ENCODE assay signal across 23 mouse cellular contexts in the genomic region with DNA sequence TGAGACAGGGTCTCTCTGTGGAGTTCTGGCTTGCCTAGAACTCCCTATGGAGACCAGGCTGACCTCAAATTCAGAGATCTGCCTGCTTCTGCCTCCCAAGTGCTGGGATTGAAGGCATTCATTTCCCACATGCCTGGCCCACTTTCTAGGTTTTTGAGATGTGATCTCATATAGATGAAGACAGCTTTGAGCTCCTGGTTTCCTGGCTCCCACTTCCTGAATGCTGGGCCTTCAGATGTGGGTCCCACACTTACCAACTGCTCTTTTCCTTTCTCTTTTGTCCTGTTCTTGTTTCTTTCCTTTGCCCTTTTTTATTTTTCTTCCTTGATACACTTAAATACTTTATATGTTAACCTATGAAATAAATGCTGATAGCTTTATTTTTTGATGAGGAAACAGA. TPM values are rescaled to one million over a fixed set of nuclear protein-coding genes. Genes with fewer than 3 reads are reported as not detected.
DNase-seq lines count a peak whose midpoint lies in the region; ATAC-seq and TF ChIP-seq lines count a peak whose summit lies in the region.
"Had no signal": no experiment of that assay in that cellular context is flagged by ENCODE, and none has a peak within 500 bp of the region (broad histone marks: within the 10 kb centered on the region; RNA-seq: fewer than 3 reads in every experiment).

No protein-coding gene starts in this region.

- peaks cover 45% of the 10 kb centered on the region for H3K4me1 ChIP-seq in heart, embryonic 13.5 days
- H3K4me1 ChIP-seq in spleen, adult 2 months (ENCODE audit: control insufficient read depth, insufficient read depth, insufficient read length), result peaks cover 26% of the 10 kb centered on the region
- peaks cover 48 to 55% of the 10 kb centered on the region in 2 experiments for H3K4me1 ChIP-seq in liver, embryonic 14.5 days (replicated peaks; ENCODE audit: control insufficient read depth in 2 of 2, insufficient read depth in 2 of 2, low read length in 1 of 2)
- no peaks in the 10 kb centered on the region for H3K4me1 ChIP-seq in midbrain, embryonic 16.5 days (ENCODE audit: control insufficient read depth, insufficient read depth, low read length)
- H3K4me1 ChIP-seq in midbrain, embryonic 15.5 days, result no peaks in the 10 kb centered on the region
- H3K4me1 ChIP-seq: embryonic facial prominence, embryonic 12.5 days; forebrain, embryonic 13.5 days; hindbrain, embryonic 12.5 days; limb, embryonic 12.5 days; neural tube, embryonic 13.5 days had no signal

- no peak for DNase-seq in heart, postnatal 25 days (ENCODE audit: low spot score)
- no peak for DNase-seq in spleen, adult 2 months (ENCODE audit: low read depth in 1 of 2, low spot score in 2 of 2)
- DNase-seq in spleen, adult 18-20 months, result no peak
- no peak for DNase-seq in liver, embryonic 14.5 days (ENCODE audit: low read depth in 3 of 3, low spot score in 3 of 3)
- DNase-seq: adrenal gland, adult 2 months; cerebellum, adult 18-20 months; cerebellum, postnatal 14 days; gastrocnemius, postnatal 10 days; kidney, adult 18-20 months; kidney, postnatal 4 days; lung, adult 2 months; lung, postnatal 14 days; midbrain, embryonic 14.5 days; retina, postnatal 1 day had no signal

- no peak overlapping the region for H3K27ac ChIP-seq in heart, embryonic 13.5 days (replicated peaks)
- H3K27ac ChIP-seq in spleen, adult 2 months (ENCODE audit: insufficient read depth, low read length), result peak overlapping the region; percentile 51
- H3K27ac ChIP-seq in liver, embryonic 14.5 days, result peak overlapping the region; percentile 61
- no peak overlapping the region for H3K27ac ChIP-seq in midbrain, embryonic 16.5 days (ENCODE audit: low read length)
- no peak overlapping the region for H3K27ac ChIP-seq in midbrain, embryonic 15.5 days
- H3K27ac ChIP-seq: embryonic facial prominence, embryonic 12.5 days; forebrain, embryonic 13.5 days; hindbrain, embryonic 12.5 days; limb, embryonic 12.5 days; neural tube, embryonic 13.5 days had no signal

- 0 out of 2 replicates have a peak, but pooled peaks cover 3% of the 10 kb centered on the region for H3K36me3 ChIP-seq in heart, embryonic 13.5 days
- H3K36me3 ChIP-seq in spleen, adult 2 months (ENCODE audit: control insufficient read depth, insufficient read depth, low read length), result peaks cover 9% of the 10 kb centered on the region; the same call in 1 of the 2 replicates
- H3K36me3 ChIP-seq in liver, embryonic 14.5 days (replicated peaks; ENCODE audit: control insufficient read depth, insufficient read depth, low read depth), result peaks cover 8% of the 10 kb centered on the region
- H3K36me3 ChIP-seq in midbrain, embryonic 16.5 days (ENCODE audit: control insufficient read depth, insufficient read depth, low read length), result no peaks in the 10 kb centered on the region
- H3K36me3 ChIP-seq in midbrain, embryonic 15.5 days (replicated peaks), result no peaks in the 10 kb centered on the region
- H3K36me3 ChIP-seq: embryonic facial prominence, embryonic 12.5 days; hindbrain, embryonic 12.5 days; limb, embryonic 12.5 days; neural tube, embryonic 13.5 days had no signal

- no peak overlapping the region for H3K4me3 ChIP-seq in heart, embryonic 13.5 days
- H3K4me3 ChIP-seq in spleen, adult 2 months (ENCODE audit: extremely low read depth, insufficient read depth, insufficient read length), result peak overlapping the region; percentile 30
- H3K4me3 ChIP-seq in liver, embryonic 14.5 days (ENCODE audit: insufficient read depth in 1 of 2, low read depth in 2 of 2, low read length in 2 of 2), result peak overlapping the region in 1 of 2 experiments; percentile 15; a peak in 1 of 4 replicates
- H3K4me3 ChIP-seq in midbrain, embryonic 16.5 days (ENCODE audit: low read depth, low read length), result no peak overlapping the region
- H3K4me3 ChIP-seq in midbrain, embryonic 15.5 days, result no peak overlapping the region
- H3K4me3 ChIP-seq: embryonic facial prominence, embryonic 12.5 days; forebrain, embryonic 13.5 days; hindbrain, embryonic 12.5 days; limb, embryonic 12.5 days; myocyte; neural tube, embryonic 13.5 days had no signal

- no peak overlapping the region for H3K9ac ChIP-seq in heart, embryonic 13.5 days
- H3K9ac ChIP-seq in liver, embryonic 14.5 days (replicated peaks), result peak overlapping the region; percentile 46; the same call in 1 of the 2 replicates
- H3K9ac ChIP-seq in midbrain, embryonic 16.5 days (ENCODE audit: low read depth, low read length), result no peak overlapping the region
- H3K9ac ChIP-seq in midbrain, embryonic 15.5 days, result no peak overlapping the region
- H3K9ac ChIP-seq: embryonic facial prominence, embryonic 12.5 days; forebrain, embryonic 13.5 days; hindbrain, embryonic 12.5 days; limb, embryonic 12.5 days; neural tube, embryonic 13.5 days had no signal

- ATAC-seq in heart, embryonic 13.5 days (ENCODE audit: extremely low read depth, insufficient number of reproducible peaks, low FRiP score, low TSS enrichment), result no peak
- no peak for ATAC-seq in liver, embryonic 14.5 days (ENCODE audit: insufficient read depth)
- no peak for ATAC-seq in midbrain, embryonic 16.5 days
- ATAC-seq in midbrain, embryonic 15.5 days (replicated peaks), result no peak
- ATAC-seq: forebrain, embryonic 13.5 days had no signal

- no peak for TF ChIP-seq POLR2A in spleen, adult 2 months (IDR thresholded peaks at IDR 0.05; ENCODE audit: low read depth, low read length)

- intact Hi-C loops in heart, postnatal 25 days (cut with DNase I), result no loop called here

- no peak for TF ChIP-seq CTCF in spleen, adult 2 months (IDR thresholded peaks at IDR 0.05; ENCODE audit: extremely low read depth, insufficient read depth, insufficient read length, insufficient replicate concordance)
- TF ChIP-seq CTCF in liver, embryonic 14.5 days (IDR thresholded peaks at IDR 0.05; ENCODE audit: low read depth), result no peak

- peak overlapping the region; percentile 49 for H3K4me2 ChIP-seq in heart, embryonic 13.5 days
- peak overlapping the region; percentile 59 for H3K4me2 ChIP-seq in liver, embryonic 14.5 days (ENCODE audit: low read depth)
- no peak overlapping the region for H3K4me2 ChIP-seq in midbrain, embryonic 16.5 days (ENCODE audit: low read length)
- H3K4me2 ChIP-seq in midbrain, embryonic 15.5 days, result no peak overlapping the region
- H3K4me2 ChIP-seq: embryonic facial prominence, embryonic 12.5 days; forebrain, embryonic 13.5 days; hindbrain, embryonic 12.5 days; limb, embryonic 12.5 days; neural tube, embryonic 13.5 days had no signal

- no peaks in the 10 kb centered on the region for H3K9me3 ChIP-seq in heart, embryonic 13.5 days
- no peaks in the 10 kb centered on the region for H3K9me3 ChIP-seq in liver, embryonic 14.5 days (ENCODE audit: control insufficient read depth, low read length)
- no peaks in the 10 kb centered on the region for H3K9me3 ChIP-seq in midbrain, embryonic 16.5 days (replicated peaks; ENCODE audit: control insufficient read depth, low read length, poor library complexity, severe bottlenecking)
- H3K9me3 ChIP-seq in midbrain, embryonic 15.5 days, result no peaks in the 10 kb centered on the region
- H3K9me3 ChIP-seq: embryonic facial prominence, embryonic 12.5 days; forebrain, embryonic 13.5 days; hindbrain, embryonic 12.5 days; limb, embryonic 12.5 days; neural tube, embryonic 13.5 days had no signal

- H3K27me3 ChIP-seq in heart, embryonic 13.5 days (replicated peaks), result no peaks in the 10 kb centered on the region
- H3K27me3 ChIP-seq in spleen, adult 2 months (ENCODE audit: control insufficient read depth, insufficient read depth, low read length), result no peaks in the 10 kb centered on the region
- H3K27me3 ChIP-seq in liver, embryonic 14.5 days (ENCODE audit: control insufficient read depth, insufficient read depth, low read length), result no peaks in the 10 kb centered on the region
- no peaks in the 10 kb centered on the region for H3K27me3 ChIP-seq in midbrain, embryonic 16.5 days (ENCODE audit: control insufficient read depth, insufficient read depth, low read depth, low read length)
- H3K27me3 ChIP-seq in midbrain, embryonic 15.5 days (replicated peaks), result no peaks in the 10 kb centered on the region
- H3K27me3 ChIP-seq: embryonic facial prominence, embryonic 12.5 days; forebrain, embryonic 13.5 days; hindbrain, embryonic 12.5 days; limb, embryonic 12.5 days; neural tube, embryonic 13.5 days had no signal

- no peak for TF ChIP-seq EP300 in liver, embryonic 14.5 days (IDR thresholded peaks at IDR 0.05; ENCODE audit: low read depth)

RNA-seq across cellular contexts. Expression of gene Sugt1, which starts 49.6 kb away (rescaled TPM):
- polyA plus RNA-seq in heart, embryonic 13.5 days (2015; fragmentation: Nextera tagmentation; extraction: Ambion mirVana), result 95.3 and 108 TPM in 2 replicates
- total RNA-seq in heart, postnatal 25 days (2021), result 10 to 100 TPM; 65.5 to 75.5 TPM
- polyA plus RNA-seq in spleen, adult 2 months (2012; rRNA removed), result 3.4 and 3.7 TPM in 2 replicates
- 3.0 and 15.2 TPM in 2 replicates for polyA plus RNA-seq in liver, embryonic 14.5 days (2012; rRNA removed)
- polyA plus RNA-seq in liver, embryonic 14.5 days (2014; fragmentation: Nextera tagmentation; extraction: Ambion mirVana), result 44.7 and 48.5 TPM in 2 replicates
- polyA plus RNA-seq in midbrain, embryonic 16.5 days (2015; fragmentation: Nextera tagmentation; extraction: Ambion mirVana), result 106 and 110 TPM in 2 replicates
- polyA plus RNA-seq in midbrain, embryonic 15.5 days (2015; fragmentation: Nextera tagmentation; extraction: Ambion mirVana), result 100 and 108 TPM in 2 replicates

RNA-seq across cellular contexts. Expression of gene Wbp4, which starts 56.6 kb away (rescaled TPM):
- 24.5 and 26.4 TPM in 2 replicates for polyA plus RNA-seq in heart, embryonic 13.5 days (2015; fragmentation: Nextera tagmentation; extraction: Ambion mirVana)
- total RNA-seq in heart, postnatal 25 days (2021), result 10 to 100 TPM; 18.8 to 21.6 TPM
- 2.6 and 3.7 TPM in 2 replicates for polyA plus RNA-seq in spleen, adult 2 months (2012; rRNA removed)
- polyA plus RNA-seq in liver, embryonic 14.5 days (2012; rRNA removed), result 3.1 and 6.2 TPM in 2 replicates
- 14.2 and 16.8 TPM in 2 replicates for polyA plus RNA-seq in liver, embryonic 14.5 days (2014; fragmentation: Nextera tagmentation; extraction: Ambion mirVana)
- polyA plus RNA-seq in midbrain, embryonic 16.5 days (2015; fragmentation: Nextera tagmentation; extraction: Ambion mirVana), result 44.0 and 46.2 TPM in 2 replicates
- polyA plus RNA-seq in midbrain, embryonic 15.5 days (2015; fragmentation: Nextera tagmentation; extraction: Ambion mirVana), result 42.7 and 43.4 TPM in 2 replicates

RNA-seq across cellular contexts. Expression of gene Elf1, which starts 56.9 kb away (rescaled TPM):
- 7.2 and 8.0 TPM in 2 replicates for polyA plus RNA-seq in heart, embryonic 13.5 days (2015; fragmentation: Nextera tagmentation; extraction: Ambion mirVana)
- 10 to 100 TPM; 15.2 to 17.0 TPM for total RNA-seq in heart, postnatal 25 days (2021)
- 22.5 and 26.7 TPM in 2 replicates for polyA plus RNA-seq in spleen, adult 2 months (2012; rRNA removed)
- polyA plus RNA-seq in liver, embryonic 14.5 days (2012; rRNA removed), result 6.0 and 9.3 TPM in 2 replicates
- polyA plus RNA-seq in liver, embryonic 14.5 days (2014; fragmentation: Nextera tagmentation; extraction: Ambion mirVana), result 8.7 and 9.9 TPM in 2 replicates
- 2.0 and 2.9 TPM in 2 replicates for polyA plus RNA-seq in midbrain, embryonic 16.5 days (2015; fragmentation: Nextera tagmentation; extraction: Ambion mirVana)
- polyA plus RNA-seq in midbrain, embryonic 15.5 days (2015; fragmentation: Nextera tagmentation; extraction: Ambion mirVana), result 3.0 and 3.6 TPM in 2 replicates

Comparison
In these comparisons a context has a peak if more than half of its experiments do, and no peak if none do; other contexts are left out.
1. H3K27ac ChIP-seq: peak in spleen, adult 2 months (single experiment) and liver, embryonic 14.5 days (single experiment); none in heart, embryonic 13.5 days (single experiment), midbrain, embryonic 16.5 days (single experiment) and midbrain, embryonic 15.5 days (single experiment).
2. H3K4me2 ChIP-seq: peak in heart, embryonic 13.5 days (single experiment) and liver, embryonic 14.5 days (single experiment); none in midbrain, embryonic 16.5 days (single experiment) and midbrain, embryonic 15.5 days (single experiment).